Mouse (Mus musculus): ENCODE measurements around the gene Olfr1392.

DNA sequence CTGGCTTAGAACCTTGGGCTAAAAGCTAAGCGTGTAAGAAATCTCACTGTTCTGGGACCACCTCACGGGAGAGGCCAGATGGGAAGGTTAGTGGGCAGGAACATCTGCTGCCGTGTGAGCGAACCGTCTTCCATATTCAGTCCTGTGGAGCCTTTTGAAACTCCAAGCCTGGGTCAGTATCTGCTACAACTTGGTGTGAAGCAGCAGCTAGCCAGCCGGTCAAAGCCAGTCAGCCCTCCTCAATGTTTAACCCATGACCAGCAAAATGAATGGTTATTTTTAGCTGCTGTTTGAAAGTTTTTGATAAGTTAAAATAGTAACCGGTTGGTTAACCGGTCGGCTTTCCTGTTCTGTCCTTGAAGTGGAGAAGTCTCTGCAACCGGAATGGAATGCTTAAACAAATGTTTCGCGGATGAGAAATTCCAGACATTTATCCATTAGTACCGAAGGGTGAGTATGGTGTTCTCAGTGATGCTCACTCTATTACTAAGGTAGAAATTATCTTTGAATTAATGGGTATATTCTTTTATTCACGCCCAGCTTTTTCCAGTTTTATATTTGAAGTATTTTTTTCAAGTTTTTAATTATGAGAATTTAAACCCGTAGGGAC is 17.0 kb upstream of the Olfr1392 start:
- TF ChIP-seq CTCF (IDR thresholded peaks at IDR 0.05; ENCODE audit: borderline replicate concordance, control insufficient read depth, extremely low read depth, insufficient read depth, low read length, poor library complexity): no peak
- TF ChIP-seq POLR2A (IDR thresholded peaks at IDR 0.05; ENCODE audit: control insufficient read depth, extremely low read depth, insufficient read depth, low read length, poor library complexity): no peak

Data from thymus, adult 2 months (tissue).